Mouse (Mus musculus) embryonic fibroblast, embryonic 13.5 days (primary cell): Measurements from ENCODE around the gene Otud7b.

Experiments used
- CTCF ChIP-seq: IDR thresholded peaks from 2 replicates; pipeline ENCODE4 v1.5.1; 2011; ENCODE audit warnings: mild to moderate bottlenecking, control low read depth, low read length, moderate library complexity, borderline replicate concordance; ENCODE audit not compliant: insufficient read depth
- POLR2A ChIP-seq: IDR thresholded peaks from 2 replicates; pipeline ENCODE4 v1.6.1; 2011; ENCODE audit warnings: low read depth, mild to moderate bottlenecking, control low read depth, low read length, moderate library complexity

DNA sequence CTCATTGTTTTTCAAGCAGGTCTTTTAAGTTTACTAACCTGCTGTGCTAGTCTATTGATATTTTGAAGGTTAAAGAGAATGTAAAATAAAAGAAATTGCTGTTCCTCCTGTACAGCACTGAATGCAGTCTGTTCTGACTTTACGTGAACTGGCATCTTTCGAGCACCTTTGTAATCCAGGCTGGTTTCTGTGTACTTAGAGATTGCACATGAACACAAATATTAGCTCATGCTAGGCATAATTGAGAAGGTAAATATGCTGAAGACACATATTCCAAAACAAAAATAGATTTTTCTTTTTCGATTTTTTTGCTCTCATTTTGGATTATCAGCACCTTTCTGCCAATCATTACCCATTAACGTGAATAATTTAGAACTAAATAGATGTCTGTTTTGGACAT, 1.8 kb downstream of the Otud7b start:
- TF ChIP-seq CTCF, result no peak
- no peak for TF ChIP-seq POLR2A
